Mouse (Mus musculus) right cerebral cortex, postnatal 10 days (tissue): ENCODE measurements around the gene Cdk2.
"Not testable (repeated sequence)": the region's sequence is repeated elsewhere in the genome, so short reads cannot be mapped to it uniquely, and the experiment has no call there.

Experiments used
- DNase-seq, 2 experiments: peaks; one replicate each; pipeline ENCODE4 v3.0.0; 2021; ENCODE audit warnings: low spot score in 2 of 2

Cdk2 gene

DNA sequence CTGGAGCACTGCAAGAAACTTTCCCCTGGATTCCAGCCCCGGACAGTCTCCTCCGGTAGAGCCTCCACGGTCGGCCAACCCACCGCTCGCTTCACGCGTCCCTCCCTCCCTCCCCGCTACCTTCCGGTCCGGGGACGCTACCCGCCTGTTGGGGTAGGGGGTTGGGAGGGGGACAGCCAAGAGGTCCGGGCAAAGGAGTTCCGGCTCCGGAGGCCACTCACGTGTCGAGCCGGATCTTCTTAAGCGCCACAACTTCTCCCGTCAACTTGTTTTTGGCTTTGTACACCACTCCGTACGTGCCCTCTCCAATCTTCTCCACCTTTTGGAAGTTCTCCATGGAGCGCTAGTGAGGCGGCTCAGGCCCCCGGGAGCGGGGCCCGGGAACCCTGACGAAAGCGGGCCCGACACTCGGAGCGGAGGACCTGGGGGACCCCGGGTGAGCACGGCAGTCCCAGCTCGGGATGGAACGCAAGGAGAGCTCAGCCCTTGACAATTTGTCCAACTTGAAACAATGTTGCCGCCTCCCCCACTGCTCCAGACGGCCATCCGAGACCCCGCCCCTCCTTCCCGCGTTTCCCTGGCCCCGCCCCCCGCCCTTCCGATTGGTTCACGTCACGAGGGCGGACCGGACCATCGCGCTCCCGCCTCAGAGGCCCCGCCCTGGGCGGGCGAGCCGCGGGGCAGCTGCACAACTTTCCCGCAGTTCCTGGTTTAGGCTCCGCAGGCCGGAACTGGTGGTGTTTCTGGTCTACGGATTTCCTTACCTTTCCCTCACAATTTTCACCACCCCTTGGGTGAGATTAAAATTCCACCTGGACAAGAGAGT is at the start of gene Cdk2:
Gene Cdk2, minus strand, starts transcription at position 541 of the 826 bp plus-strand sequence.
- peak; percentile 92 for DNase-seq

DNA sequence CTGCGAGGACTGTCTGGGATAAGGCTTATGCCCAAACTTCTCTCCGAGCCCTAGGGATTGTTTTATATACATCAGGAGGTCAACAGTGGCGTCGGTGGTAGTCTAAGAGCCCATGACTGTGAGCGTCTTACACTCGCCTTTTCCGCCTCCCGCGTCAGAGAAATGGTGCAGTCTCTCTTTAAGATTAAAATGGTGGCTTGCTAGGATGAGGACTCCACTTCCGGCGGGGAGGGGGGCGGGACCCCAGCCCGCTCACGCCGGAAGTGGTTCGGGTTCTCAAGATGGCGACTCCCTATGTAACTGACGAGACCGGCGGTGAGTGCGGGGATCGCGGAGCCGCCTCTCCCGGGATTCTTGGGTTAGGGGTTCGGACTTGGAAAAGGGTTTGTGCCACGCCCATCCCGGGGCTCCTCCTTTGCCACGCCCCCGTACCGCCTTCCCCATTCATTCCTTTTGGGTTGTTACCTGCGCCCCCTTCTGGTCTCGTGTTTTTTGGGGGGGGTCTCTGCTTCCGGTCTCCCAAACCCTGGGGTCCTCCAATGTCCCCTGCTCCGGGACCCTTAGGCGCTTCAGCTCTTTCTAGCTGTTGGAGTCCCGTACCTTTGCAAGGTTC is 43.5 kb upstream of the Cdk2 start:
- peak; percentile 82 to 88 for DNase-seq

DNA sequence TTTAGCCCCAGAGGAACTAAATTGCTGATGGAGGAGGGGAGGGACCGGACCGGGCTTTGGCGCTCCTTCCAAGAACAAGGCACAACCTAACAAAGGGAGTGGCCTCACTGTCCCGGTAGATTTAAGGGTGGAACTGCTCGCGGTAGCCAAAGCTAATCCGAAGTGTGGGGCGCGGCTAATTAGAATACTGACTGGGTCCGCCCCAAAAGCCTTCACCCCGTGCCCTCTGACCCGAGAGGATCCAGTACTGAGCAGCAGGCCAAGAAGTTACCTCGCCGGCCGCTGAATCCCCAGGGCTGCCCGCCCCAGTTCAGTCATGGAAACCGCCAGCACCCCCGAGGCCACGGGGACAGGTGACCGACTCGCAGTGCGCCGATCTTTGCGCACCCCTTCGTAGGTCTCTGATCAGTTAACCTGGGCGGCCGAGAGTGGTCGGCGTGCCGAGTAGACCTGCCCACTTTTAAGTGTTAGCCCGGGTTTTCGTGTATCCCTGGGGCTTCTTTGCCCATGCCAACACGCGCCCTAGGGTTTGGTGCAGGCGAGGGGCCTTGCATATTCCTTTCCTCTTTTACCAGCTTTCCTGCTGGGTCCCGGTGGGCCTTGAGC is 42.9 kb upstream of the Cdk2 start, which contains the start of gene Pym1:
Gene Pym1, plus strand, starts transcription at position 244 of the 606 bp plus-strand sequence.
- DNase-seq, result peak; percentile 68 to 70

DNA sequence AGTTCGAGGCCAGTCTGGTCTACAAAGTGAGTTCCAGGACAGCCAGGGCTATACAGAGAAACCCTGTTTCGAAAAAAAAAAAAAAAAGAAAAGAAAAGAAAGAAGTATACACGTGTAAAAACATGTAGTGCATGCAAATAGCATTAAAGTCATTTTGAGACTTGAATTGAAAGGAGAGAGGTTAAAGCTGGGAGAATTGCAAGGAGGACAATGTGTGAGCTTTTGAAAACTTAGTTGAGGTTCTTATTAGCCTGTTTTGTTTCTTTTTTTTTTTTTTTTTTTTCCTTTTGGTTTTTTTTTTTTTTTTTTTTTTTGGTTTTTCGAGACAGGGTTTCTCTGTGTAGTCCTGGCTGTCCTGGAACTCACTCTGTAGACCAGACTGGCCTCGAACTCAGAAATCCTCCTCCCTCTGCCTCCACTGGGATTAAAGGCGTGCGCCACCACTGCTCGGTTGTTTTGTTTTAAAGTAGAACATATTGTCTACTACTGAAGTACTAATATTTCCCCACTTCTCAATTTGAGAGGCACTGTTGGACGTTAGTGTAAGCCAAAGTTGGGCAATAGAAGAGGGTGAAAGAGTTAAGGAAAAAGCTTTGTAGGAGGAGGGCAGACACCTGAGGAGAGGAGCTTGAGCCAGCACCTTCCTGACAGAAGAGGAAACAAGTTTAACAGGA is 42.3 kb upstream of the Cdk2 start:
- DNase-seq, result no peak

DNA sequence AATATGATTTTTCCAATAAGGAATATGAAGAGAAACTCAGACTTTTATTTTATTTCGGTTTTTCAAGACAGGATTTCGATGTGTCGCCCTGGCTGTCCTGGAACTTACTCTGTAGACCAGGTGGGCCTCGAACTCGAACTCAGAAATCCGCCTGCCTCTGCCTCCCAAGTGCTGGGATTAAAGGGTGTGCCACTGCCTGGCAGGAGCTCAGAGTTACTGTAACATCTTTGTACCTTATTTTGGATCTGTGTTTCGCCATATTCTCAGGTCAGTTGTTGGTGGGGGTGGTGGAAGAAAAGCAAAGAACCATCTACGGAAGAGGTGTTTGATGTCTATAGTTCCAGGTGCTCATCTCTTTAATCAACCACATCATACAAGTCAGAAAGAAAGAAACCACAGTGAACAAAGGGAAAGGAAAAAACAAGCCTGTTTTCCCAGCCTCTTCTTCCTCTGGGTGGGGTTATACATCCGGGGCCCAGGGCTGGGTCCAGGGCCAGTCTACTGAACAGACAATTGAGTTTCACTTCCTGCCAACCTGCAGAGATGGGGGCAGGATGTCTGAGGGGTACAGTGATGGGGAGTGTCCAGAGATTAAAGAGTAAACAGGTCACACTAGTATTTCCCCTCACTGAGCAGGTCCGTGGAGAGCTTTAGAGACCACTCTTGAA is 41.2 kb upstream of the Cdk2 start:
- no peak for DNase-seq

DNA sequence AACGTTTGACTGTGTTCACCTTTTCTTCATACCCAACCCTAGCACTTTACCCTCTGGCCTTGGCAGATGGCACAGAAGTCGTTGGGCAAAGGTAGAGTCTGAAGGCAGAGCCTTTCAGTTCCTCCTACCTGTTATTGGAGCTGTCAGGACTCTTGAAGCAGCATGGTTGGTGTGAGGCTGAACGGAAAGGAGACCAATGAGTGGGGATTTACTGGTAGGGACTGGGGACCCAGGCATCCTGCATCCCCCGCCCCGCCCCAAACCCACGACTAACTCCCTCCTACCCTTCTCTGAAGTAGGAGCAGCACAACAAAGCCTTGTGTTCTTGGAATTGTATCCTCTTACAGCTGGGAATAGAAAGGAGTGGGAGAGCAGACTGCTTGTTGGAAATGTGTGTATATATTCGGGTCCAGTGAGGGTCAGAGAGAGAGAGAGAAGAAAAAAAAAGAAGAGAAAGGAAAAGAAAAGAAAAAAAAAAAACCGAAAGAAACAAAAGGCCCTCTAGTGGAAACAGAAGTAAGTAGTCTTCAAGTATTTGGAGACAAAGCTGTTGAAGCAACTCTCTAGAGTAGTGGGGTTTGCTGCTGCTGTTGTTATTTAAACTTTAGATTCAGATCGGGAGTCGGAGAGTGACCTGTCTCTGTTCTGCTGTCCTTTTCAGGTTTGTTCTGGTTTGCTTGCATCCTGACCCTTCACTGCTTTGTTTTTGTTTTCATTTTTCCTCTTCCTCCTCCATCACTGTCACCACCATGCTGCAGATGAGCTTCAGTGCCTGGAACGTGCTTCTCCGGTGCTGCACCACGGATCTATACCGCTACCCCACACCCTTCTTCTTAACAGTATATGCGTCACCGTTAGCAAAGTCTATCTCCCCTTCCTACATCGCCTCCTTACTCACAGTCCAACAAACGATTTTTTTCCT is 40.1 kb upstream of the Cdk2 start, which contains the start of gene Dgka:
Gene Dgka, minus strand, starts transcription at position 176 of the 922 bp plus-strand sequence.
- no peak for DNase-seq

DNA sequence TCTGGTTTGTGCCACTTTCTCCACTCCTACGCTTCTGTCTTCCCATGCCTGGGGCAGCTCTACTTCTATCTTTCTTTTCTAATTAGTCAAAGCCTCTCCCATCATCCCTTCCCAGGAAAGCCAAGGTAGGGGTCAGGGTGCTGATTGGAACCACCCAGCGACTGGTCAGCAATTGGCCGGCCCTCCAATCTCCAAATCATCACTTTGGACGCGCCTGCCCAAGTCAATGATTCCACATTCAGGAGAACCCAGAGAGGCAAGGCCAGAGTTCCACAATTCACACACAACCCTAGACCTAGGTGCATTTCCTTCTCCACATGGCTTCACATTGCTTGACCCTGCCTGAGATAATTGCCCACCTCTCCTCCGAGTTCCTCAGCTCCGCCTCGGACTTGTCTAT is 39.4 kb upstream of the Cdk2 start:
- no peak for DNase-seq

DNA sequence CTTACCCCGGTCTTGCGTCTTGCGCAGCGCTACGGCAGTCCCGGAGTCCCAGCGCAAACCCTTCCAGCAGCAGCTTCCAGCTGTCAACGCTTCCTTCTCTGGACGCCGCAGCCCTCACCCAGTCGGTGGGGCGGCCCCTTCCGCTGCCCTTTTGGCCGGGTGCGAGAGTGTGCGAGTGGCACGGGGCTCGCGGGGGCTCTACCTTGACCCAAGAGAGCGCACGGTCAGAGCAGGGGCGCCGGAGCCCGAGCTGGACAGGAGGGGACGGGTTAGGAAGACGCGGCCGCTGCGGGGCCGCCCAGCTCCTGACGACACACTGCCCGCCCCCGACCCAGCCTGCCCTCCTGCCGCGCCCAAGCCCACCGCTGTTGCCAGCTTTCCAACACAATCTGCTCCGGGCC is 39.0 kb upstream of the Cdk2 start:
- peak; percentile 40 to 50 for DNase-seq

DNA sequence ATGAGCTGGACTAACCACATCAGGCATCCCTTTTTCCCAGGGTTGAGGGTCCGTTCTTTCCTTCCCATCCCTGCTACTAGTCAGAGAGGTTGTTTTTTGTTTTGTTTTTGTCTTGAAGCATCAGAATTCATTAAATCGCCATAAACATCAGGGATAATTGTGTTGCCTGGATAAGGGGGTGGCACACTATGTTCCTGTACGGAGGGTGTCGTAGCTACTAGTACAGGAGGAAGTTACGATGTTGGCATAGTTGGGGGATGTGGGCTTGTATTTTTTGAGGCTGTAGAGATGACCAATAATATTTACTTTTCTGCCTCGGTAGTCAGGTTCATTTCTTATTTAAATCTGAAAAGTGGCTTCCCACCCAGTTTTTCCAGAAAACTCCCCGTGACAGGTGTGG is 38.4 kb upstream of the Cdk2 start:
- no peak for DNase-seq

DNA sequence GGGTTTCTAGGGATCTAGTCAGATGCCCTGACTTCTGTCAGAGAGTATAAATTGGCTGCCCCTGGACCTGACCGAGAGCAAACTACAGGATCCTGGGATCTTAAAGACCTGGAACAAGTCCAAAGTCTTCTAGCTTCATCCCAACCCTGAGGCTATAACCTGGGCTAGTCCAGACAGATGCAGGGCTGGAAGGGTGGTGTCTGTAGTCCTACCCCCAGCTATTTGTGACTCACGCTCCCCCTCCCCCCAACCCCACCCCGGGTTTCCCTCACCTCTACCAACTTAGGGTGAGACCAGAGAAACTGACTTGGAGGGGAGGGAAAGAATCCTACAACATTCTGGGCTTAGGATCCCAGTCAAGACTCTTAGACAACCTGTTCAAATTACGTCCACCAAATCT is 37.8 kb upstream of the Cdk2 start:
- DNase-seq, result no peak

DNA sequence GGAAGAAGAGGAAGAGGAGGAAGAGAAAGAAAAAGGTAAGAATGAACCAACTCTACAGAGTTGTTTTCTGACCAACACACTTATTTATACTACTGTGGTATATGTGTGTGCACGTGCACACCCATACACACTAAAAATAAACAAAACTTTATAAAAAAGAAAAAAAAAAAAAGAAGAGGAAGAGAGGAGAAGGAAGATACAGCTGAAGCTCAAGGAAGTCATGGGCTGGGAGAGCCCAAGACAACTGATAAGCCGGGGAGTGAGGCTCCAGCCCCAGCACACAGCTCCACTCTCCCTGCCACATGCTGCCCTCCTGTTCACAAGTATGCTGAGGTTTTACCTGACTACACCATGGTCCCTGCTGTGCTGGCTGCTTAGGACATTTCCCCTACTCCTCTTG is 35.5 kb upstream of the Cdk2 start:
- no peak for DNase-seq

DNA sequence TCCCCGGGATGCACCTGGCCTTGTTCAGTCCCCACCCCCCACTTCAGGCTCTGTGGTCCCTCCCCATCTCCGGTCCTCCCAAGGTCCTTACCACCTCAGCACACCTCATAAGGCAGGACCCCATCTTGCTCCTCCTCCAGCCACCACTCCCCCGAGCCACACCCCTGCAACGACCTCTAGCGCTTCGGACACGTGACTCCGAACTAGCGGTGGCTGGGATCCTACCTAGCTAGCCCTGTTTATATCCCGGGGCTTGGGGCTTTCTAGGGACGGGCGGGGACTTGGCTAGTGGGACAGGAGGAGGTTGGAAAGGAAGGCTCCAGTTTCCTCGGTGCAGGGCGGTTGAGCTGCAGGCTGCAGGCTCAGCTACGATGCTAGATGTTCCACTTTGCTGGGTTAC is 32.6 kb upstream of the Cdk2 start:
- no peak for DNase-seq

DNA sequence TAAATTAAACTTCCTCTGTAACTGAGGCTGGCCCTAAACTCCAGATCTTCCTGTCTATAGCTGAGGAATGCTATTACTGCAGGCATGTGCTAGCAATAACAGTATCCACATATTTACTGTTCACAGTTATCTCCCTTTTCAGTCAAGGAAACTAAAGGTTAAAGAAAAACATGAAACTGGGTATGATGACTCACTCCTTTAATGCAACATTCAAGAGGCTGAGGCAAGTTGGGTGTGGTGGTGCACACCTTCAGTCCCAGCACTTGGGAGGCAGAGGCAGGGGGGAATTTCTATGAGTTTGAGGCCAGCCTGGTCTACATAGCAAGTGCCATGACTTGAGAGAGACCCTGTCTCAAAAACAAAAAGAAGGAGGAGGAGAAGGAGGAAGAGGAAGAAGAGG is 27.2 kb upstream of the Cdk2 start:
- no peak for DNase-seq

DNA sequence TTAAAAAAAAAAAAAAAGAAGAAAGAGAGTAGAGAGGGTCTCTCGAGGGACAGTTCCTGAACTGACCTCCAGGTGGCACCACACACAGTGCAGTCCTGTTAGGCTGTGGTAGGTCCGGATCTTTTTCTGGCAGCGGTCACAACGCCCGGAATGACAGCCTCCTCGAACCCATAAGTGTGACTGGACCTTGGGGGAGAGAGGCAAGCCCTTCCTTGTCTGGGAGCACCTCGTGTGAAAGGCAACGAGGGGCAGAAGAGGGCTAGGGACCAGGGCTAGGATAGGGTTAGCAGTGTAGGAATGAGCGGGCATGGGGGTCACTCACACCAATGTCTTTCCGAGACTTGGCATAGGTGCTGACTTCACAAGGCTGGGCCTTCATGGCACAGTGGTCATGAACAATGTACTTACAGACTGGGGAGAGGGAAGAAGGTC is 26.2 kb upstream of the Cdk2 start:
- peak; percentile 64 to 82 for DNase-seq

DNA sequence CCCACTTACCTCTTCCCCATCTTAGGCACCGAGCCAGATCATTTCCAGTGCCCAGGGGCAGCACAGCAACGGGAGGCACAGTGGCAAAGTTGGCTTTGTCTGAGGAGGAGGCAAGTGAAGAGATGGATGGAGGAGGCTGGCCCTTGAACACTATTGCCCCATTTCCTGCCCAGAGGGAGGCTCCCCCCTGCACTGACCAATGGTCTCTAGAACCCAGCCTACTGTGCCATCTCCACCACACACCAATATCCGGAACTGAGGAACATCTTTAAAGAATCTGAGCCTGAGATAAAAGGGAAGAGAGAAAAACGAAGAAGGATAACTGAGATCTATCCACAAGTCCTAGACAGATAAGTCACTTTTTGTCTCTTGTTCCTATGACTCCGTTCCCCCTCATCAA is 23.2 kb upstream of the Cdk2 start:
- no peak for DNase-seq

DNA sequence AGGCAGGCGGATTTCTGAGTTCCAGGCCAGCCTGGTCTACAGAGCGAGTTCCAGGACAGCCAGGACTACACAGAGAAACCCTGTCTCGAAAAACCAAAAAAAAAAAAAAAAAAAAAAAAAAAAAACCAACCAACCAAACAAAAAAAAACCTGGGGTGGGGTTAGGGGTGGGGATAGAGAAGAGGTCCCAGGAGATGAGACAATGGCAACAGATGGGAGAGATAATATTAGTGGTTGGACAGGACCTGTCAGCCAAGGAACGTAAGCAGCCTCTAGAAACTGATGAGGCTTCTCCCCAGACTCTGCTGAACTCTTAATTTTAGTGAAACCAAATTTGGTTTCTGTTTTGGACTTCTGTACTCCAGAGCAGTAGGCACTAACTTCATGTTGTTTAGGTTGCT is 20.6 kb upstream of the Cdk2 start:
- not testable (repeated sequence) for DNase-seq

DNA sequence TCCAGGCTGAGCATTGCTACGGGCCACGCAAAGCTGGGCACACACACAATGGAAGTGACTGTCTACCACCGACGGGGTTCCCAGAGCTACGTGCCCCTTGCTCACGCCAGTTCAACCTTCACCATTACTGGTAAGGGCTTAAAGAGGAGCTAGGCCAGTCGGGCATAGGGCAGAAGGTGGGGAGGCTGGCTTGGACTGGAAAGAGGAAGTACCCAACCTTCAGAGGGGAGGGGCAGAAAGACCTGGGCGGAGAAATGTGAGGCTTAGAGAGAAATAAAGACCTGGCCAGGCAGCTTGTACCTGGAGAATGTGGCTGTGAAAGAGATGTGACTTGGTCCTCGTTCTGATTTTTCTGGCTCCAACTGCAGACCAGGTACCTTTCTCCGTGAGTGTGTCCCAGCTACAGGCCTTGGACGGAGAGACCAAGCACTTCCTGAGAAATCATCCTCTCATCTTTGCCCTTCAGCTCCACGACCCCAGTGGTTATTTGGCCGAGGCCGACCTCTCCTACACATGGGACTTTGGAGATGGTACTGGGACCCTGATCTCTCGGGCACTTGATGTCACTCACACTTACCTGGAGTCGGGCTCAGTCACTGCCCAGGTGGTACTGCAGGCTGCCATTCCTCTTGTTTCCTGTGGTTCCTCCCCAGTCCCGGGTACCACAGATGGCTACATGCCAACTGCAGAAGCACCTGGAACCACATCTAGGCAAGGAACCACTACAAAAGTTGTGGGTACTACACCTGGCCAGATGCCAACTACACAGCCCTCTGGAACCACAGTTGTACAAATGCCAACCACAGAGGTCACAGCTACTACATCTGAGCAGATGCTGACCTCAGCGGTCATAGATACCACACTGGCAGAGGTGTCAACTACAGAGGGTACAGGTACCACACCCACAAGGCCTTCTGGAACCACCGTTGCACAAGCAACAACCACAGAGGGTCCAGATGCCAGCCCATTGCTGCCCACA is 11.0 kb upstream of the Cdk2 start:
- no peak for DNase-seq

DNA sequence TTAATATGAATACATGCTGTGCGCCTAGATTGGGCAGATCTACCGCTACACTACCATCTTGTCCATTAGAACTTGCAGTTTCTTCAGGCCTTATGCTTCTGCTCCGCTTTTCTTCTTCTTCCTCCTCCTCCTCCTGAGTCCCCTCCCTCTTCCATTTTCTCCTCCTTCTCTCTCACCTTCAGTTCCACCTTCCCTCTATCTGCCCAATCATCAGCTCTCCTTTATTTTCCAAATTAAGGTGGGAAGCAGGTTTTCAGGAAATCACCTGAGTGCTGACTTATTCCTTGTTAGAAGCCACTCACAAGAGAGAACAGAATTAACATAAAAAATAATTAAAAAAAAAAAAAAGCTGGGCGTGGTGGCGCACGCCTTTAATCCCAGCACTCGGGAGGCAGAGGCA is 6.5 kb upstream of the Cdk2 start:
- DNase-seq, result not testable (repeated sequence)

DNA sequence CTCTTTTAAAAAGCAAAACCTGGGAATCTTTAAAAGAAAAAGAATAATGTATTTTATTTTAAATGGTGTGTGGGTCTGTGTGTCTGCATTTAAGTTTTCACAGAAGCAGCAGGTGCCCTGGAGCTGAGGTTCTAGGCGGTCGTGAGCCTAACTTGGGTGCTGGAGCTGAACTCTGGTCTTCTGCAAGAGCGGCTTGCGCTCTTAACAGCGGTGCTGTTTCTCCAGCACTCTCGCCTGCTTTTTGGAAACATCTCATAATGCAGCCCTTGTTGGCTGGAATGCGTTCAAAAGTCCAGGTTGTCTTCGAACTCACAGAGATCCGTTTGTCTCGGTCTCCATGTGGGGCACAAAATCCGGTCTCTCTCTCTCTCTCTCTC is 474 bp upstream of the Cdk2 start:
- DNase-seq, result peak; percentile 34 to 49
